Mouse (Mus musculus) liver, adult 2 months (tissue): ENCODE measurements at regions not wholly inside any gene's neighbourhood (a gene's known extent, or its start where the extent isn't known, plus 50 kb on each side); places are given as distances from the start of the nearest gene placed in this dataset.
"Not testable (repeated sequence)": the region's sequence is repeated elsewhere in the genome, so short reads cannot be mapped to it uniquely, and the experiment has no call there.

Experiments
- DNase-seq: peaks from one replicate; pipeline ENCODE4 v3.0.0-alpha.2; 2011; ENCODE audit warnings: low read depth, low spot score; ENCODE audit errors: extremely low read depth
- H3K27ac ChIP-seq: fragments of 200-500 bp; replicated peaks from 2 replicates; pipeline ENCODE4 v1.5.1; 2012; ENCODE audit warnings: low read depth, mild to moderate bottlenecking, control low read depth, inconsistent platforms, low read length; ENCODE audit not compliant: insufficient read depth
- H3K27me3 ChIP-seq: fragments of 200-500 bp; 2 replicates; pipeline ENCODE4 v1.6.1; 2012; ENCODE audit warnings: mild to moderate bottlenecking, moderate library complexity, low read length, inconsistent platforms; ENCODE audit not compliant: control insufficient read depth, insufficient read depth
- H3K36me3 ChIP-seq: fragments of 200-500 bp; 2 replicates; pipeline ENCODE4 v1.6.1; 2012; ENCODE audit warnings: low read length, inconsistent platforms; ENCODE audit not compliant: control insufficient read depth, insufficient read depth
- H3K4me1 ChIP-seq: fragments of 200-500 bp; 2 replicates; pipeline ENCODE4 v1.6.1; 2011; ENCODE audit warnings: low read length; ENCODE audit not compliant: control insufficient read depth, insufficient read depth
- H3K4me3 ChIP-seq: fragments of 200-500 bp; 2 replicates; pipeline ENCODE4 v1.5.1; 2011; ENCODE audit warnings: low read depth, mild to moderate bottlenecking, control low read depth, low read length, moderate library complexity; ENCODE audit not compliant: insufficient read depth
- H3K79me2 ChIP-seq: fragments of 200-500 bp; 2 replicates; pipeline ENCODE4 v1.6.1; 2012; ENCODE audit warnings: inconsistent platforms, mild to moderate bottlenecking, low read length, moderate library complexity; ENCODE audit not compliant: control insufficient read depth, insufficient read depth
- H3K9ac ChIP-seq: fragments of 200-500 bp; 2 replicates; pipeline ENCODE4 v1.6.1; 2012; ENCODE audit warnings: low read depth, mild to moderate bottlenecking, control low read depth, inconsistent platforms, low read length
- CTCF ChIP-seq: fragments of 200-500 bp; IDR thresholded peaks from 2 replicates; pipeline ENCODE4 v1.5.1; 2011; ENCODE audit warnings: low read depth, low read length, control low read depth
- POLR2A ChIP-seq: fragments of 200-500 bp; IDR thresholded peaks from 2 replicates; pipeline ENCODE4 v1.6.1; 2011; ENCODE audit warnings: low read length, control low read depth; ENCODE audit not compliant: insufficient read depth; ENCODE audit errors: extremely low read depth
- WGBS: fragments of 180-500 bp; shearing (Covaris S2); methylation state at CpG from one replicate; pipeline ENCODE4 v1.1.7; 2018; 5-methylcytosine and 5-hydroxymethylcytosine counted together

- H3K4me1 ChIP-seq: no peaks in the 10 kb centered on the region
- DNase-seq: no peak
- H3K27me3 ChIP-seq: no peaks in the 10 kb centered on the region
- 73% methylated on average over 3 of the region's 3 CpGs for WGBS
- H3K27ac ChIP-seq: no peak overlapping the region
- H3K36me3 ChIP-seq: no peaks in the 10 kb centered on the region
- no peak for TF ChIP-seq POLR2A
- TF ChIP-seq CTCF: no peak
- H3K4me3 ChIP-seq: no peak overlapping the region
- H3K79me2 ChIP-seq: no peaks in the 10 kb centered on the region
- no peak overlapping the region for H3K9ac ChIP-seq
Observed at GRCm38 (mm10) chr9:3996686-3997085, 312.6 kb downstream of the Aasdhppt start.

- not testable (repeated sequence) for DNase-seq, H3K4me3 ChIP-seq, H3K9ac ChIP-seq, H3K27ac ChIP-seq, H3K27me3 ChIP-seq, H3K36me3 ChIP-seq, H3K79me2 ChIP-seq, H3K4me1 ChIP-seq
- WGBS: 74% methylated on average over 3 of the region's 3 CpGs
Observed at GRCm38 (mm10) chr9:3988383-3988782, 320.9 kb downstream of the Aasdhppt start.

GRCm38 (mm10) chr9:3987971-3988370, 321.3 kb downstream of the Aasdhppt start:
- not testable (repeated sequence) for H3K27me3 ChIP-seq, H3K4me3 ChIP-seq, DNase-seq, H3K27ac ChIP-seq, H3K4me1 ChIP-seq, H3K79me2 ChIP-seq, H3K36me3 ChIP-seq, H3K9ac ChIP-seq
- 74% methylated on average over 1 of the region's 1 CpGs for WGBS
